Mouse (Mus musculus) forebrain, embryonic 13.5 days (tissue): ENCODE data around the gene Notch1. TPM values are rescaled to one million over a fixed set of nuclear protein-coding genes. Genes with fewer than 3 reads are reported as not detected.

Source experiments
- ATAC-seq: fragments of 200-750 bp; cut with Nextera tagmentation; 2 replicates; pipeline ENCODE4 v1.8.0; 2017
- H3K27ac ChIP-seq: fragments of 300-500 bp; sonication (generic); 2 replicates; pipeline ENCODE4 v1.5.1; 2015; ENCODE audit warnings: inconsistent platforms, mild to moderate bottlenecking, moderate library complexity
- H3K27me3 ChIP-seq: fragments of 300-500 bp; sonication (generic); 2 replicates; pipeline ENCODE4 v1.6.1; 2015; ENCODE audit warnings: mild to moderate bottlenecking, inconsistent platforms
- H3K36me3 ChIP-seq: fragments of 300-500 bp; sonication (generic); 2 replicates; pipeline ENCODE4 v1.6.1; 2015; ENCODE audit warnings: mild to moderate bottlenecking, inconsistent platforms; ENCODE audit not compliant: poor library complexity, severe bottlenecking
- H3K4me1 ChIP-seq: fragments of 300-500 bp; sonication (generic); 2 replicates; pipeline ENCODE4 v1.6.1; 2015; ENCODE audit warnings: inconsistent platforms
- H3K4me2 ChIP-seq: fragments of 300-500 bp; sonication (generic); 2 replicates; pipeline ENCODE4 v1.6.1; 2015; ENCODE audit warnings: inconsistent platforms, mild to moderate bottlenecking, moderate library complexity
- H3K4me3 ChIP-seq: fragments of 300-500 bp; sonication (generic); 2 replicates; pipeline ENCODE4 v1.5.1; 2015; ENCODE audit warnings: mild to moderate bottlenecking, inconsistent platforms
- H3K9ac ChIP-seq: fragments of 300-500 bp; sonication (generic); 2 replicates; pipeline ENCODE4 v1.6.1; 2015; ENCODE audit warnings: mild to moderate bottlenecking, inconsistent platforms
- H3K9me3 ChIP-seq: fragments of 300-500 bp; sonication (generic); replicated peaks from 2 replicates; pipeline ENCODE4 v1.6.1; 2016; ENCODE audit warnings: inconsistent platforms
- WGBS: fragments of 180-500 bp; shearing (Covaris S2); methylation state at CpG from one replicate; pipeline ENCODE4 v1.1.7; 2015; 5-methylcytosine and 5-hydroxymethylcytosine counted together
- polyA plus RNA-seq: library from polyadenylated mRNA; unstranded; fragments of >200 nt; fragmentation: Nextera tagmentation; extraction: Ambion mirVana; gene quantifications from 2 replicates; pipeline ENCODE4 v1.2.1, GENCODE M21; 2015

The Notch1 gene
- polyA plus RNA-seq, 1 experiment from 2014 or later = 28.1 TPM

DNA sequence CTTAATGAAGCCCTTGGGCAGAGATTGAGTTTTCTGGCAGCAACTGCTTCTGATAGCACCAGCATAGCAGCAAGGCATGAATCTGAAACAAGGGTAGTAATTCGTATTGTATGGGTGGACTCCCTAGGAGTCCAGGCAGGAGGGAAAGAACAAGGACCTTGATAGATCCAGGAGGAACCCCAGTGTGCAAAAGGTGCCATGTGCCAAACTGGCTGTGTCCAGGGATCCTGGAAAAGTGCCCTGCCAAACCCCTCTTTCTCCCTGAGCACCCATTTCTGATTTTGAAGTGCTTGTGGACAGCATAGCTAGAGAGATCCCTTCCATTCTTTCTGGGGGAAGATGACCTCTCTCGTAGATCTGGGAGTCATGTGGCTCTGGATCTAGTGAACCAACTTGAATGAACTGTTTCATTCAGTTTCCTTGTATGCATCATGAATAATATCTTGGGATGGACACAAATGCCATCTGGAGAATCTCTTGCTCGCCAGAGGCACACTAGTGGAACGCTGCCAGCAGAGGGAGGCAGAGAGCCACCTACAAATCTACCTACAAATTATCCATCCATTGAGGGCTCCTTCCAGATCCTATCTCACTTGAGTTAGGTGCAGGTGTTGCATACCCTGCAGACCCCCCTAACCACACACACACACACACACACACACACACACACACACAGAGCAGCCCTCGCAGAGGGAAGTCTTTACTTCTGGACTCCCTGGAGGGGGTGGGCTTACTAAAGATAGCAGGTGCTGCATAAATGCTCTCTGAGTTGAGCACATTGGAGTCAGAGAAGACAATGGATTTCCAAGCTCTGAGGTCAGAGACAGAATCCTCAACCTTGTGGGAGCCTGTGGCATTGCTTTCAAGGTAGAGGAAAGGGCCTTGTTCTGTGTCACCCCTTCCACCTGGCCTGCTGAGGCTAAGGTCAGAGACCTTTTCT lies 67.1 kb downstream of the Notch1 start:
- no peak overlapping the region for H3K4me3 ChIP-seq
- H3K36me3 ChIP-seq = no peaks in the 10 kb centered on the region
- no peak overlapping the region for H3K4me2 ChIP-seq
- H3K9me3 ChIP-seq = no peaks in the 10 kb centered on the region
- WGBS = 22% methylated on average over 5 of the region's 5 CpGs
- H3K27me3 ChIP-seq = no peaks in the 10 kb centered on the region
- no peak overlapping the region for H3K9ac ChIP-seq
- peaks cover 31% of the 10 kb centered on the region for H3K4me1 ChIP-seq
- no peak overlapping the region; the same call in 1 of the 2 replicates for H3K27ac ChIP-seq
- no peak for ATAC-seq

DNA sequence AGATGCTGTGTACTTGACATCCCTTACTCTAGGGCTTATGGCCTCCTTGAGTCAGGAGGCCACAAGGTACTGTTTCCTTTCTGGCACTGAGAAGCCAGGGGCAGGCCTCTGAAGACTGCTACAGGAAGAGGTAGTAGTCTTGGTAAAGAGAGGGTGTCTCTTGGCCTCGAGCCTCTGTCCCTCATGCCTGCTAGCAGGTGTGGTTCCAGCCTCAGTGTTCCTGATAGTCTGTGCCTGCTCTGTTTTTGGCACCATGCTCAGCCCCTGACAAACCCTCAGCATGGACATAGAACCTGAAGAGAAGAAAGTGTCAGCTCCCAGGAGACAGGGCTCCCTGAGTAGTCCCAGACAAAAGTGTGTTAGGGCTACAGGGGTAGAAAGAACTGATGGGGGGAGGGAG lies 69.0 kb downstream of the Notch1 start:
- Histone ChIP-seq H3K4me1 (peaks cover 46% of the 10 kb centered on the region), H3K27ac (no peak overlapping the region), H3K27me3 (no peaks in the 10 kb centered on the region), H3K4me2 (no peak overlapping the region), H3K4me3 (no peak overlapping the region), H3K9ac (peak overlapping the region; percentile 10; the same call in 1 of the 2 replicates), H3K36me3 (no peaks in the 10 kb centered on the region), H3K9me3 (no peaks in the 10 kb centered on the region)
- no peak for ATAC-seq
- whole genome bisulfite sequencing = 73% methylated on average over 1 of the region's 1 CpGs

DNA sequence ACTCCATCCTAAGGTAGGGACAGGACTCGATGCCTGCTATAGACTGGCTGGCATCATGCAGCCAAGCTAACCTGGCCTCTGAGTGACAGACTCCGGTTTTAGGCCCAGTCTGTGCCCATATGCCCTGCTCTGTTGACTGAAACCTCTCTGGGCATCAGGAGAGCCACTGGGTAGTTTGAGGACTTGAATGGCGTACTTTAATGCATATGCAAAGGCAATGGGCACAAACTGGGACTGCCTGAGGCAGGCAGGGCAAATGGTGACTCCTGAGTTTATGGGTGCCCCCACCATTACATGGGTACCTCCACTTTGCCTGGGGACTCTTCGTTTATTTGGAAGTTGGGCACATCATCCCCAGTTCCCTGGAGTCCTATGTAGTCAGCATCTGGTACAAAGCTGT lies 69.8 kb downstream of the Notch1 start:
- peaks cover 51% of the 10 kb centered on the region for H3K4me1 ChIP-seq
- no peaks in the 10 kb centered on the region for H3K9me3 ChIP-seq
- H3K27me3 ChIP-seq = no peaks in the 10 kb centered on the region
- peak overlapping the region; percentile 71 for H3K9ac ChIP-seq
- H3K36me3 ChIP-seq = peaks cover 2% of the 10 kb centered on the region
- peak overlapping the region; percentile 81; the same call in 1 of the 2 replicates for H3K27ac ChIP-seq
- peak overlapping the region; percentile 89 for H3K4me3 ChIP-seq
- WGBS = 77% methylated on average over 4 of the region's 4 CpGs
- peak overlapping the region; percentile 97 for H3K4me2 ChIP-seq
- ATAC-seq = no peak

DNA sequence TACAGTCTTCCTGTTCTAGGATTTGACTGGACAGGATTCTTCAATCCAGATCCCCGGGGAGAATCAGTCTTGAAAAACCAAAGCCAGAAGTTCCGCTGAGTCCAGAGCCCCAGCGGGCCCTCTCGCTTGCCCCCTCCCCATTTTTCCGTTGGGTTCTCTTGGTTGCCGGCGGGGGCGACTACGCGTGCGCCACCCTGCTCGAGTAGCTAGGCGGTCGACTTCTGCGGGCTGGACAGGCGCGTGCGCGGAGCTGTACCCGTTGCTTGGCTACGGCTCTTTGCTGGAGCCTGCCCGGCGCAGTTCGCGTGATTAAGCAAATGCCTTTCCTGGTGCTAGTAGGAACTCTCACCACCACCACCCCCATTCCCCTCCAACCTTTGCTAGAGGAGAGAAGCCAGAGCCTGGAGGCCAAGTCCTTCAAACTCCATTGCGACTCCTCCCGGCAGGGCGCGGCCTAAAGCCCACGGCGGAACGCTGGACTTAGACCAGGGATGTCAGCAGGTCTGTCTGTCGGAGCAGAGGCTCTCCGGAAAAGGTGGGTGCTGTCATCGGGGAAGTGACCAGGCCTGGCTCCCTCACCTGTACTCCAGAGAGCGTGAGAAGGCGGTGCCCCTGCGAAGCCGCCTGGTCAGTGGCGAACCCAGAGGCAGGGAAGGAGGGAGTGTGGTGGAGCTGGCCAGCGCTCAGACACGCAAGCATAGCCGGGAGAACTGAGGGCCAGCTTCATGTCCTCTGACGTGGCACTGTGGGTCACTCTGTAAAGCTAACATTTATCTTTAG lies 70.6 kb downstream of the Notch1 start:
- Histone ChIP-seq H3K36me3 (peaks cover 10% of the 10 kb centered on the region), H3K9me3 (no peaks in the 10 kb centered on the region), H3K4me1 (peaks cover 51% of the 10 kb centered on the region), H3K4me3 (peak overlapping the region; percentile 89), H3K9ac (peak overlapping the region; percentile 71), H3K27me3 (no peaks in the 10 kb centered on the region), H3K4me2 (peak overlapping the region; percentile 97), H3K27ac (peak overlapping the region; percentile 81)
- under 1% methylated on average over 44 of the region's 44 CpGs for WGBS
- peak; percentile 90 for ATAC-seq

DNA sequence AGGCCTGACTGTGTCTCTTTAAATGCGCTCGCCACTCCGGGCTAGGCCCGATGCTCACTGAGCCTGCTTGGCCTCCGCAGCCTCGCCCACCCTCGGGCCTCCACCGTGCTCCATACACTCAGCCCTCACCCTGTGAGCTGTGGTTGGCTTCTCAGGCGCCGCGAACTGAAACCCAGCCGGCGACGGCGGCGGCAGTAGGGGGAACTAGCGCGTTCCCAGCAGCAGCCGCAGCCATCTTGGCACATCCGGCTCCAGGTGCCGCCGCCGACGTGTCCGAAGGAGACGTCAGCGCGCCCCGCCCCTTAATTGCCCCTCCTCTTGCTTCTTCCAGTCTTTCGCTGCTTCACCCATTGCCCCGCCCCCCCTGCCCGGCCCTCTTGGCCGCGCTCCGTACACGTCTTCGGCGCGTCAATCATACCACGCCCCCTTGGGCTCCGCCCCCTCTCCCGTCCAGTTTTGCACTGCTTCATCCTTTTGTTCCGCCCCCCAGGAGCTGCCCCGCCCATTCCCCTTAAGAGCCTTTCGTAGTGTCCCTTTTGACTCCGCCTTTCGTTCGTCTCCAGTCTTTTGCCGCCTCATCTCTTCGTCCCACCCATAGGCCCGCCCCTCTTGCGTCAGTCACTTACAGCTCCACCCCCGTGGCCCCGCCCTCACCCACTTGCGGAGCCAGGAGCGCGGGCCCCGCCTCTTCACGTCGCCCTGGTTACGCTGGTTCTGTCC lies 71.4 kb downstream of the Notch1 start, which contains the start of gene Sec16a:
Sec16a (minus strand) TSS at position 271 of the 720 bp plus-strand sequence.
- ATAC-seq = peak; percentile 92
- Histone ChIP-seq H3K4me1 (peaks cover 51% of the 10 kb centered on the region), H3K9me3 (no peaks in the 10 kb centered on the region), H3K36me3 (peaks cover 17% of the 10 kb centered on the region), H3K4me2 (peak within 1 kb of the TSS; percentile 97), H3K9ac (peak within 1 kb of the TSS; percentile 85), H3K27me3 (no peaks in the 10 kb centered on the region), H3K27ac (peak within 1 kb of the TSS; percentile 81), H3K4me3 (peak within 1 kb of the TSS; percentile 89)
- under 1% methylated on average over 61 of the region's 61 CpGs for WGBS

DNA sequence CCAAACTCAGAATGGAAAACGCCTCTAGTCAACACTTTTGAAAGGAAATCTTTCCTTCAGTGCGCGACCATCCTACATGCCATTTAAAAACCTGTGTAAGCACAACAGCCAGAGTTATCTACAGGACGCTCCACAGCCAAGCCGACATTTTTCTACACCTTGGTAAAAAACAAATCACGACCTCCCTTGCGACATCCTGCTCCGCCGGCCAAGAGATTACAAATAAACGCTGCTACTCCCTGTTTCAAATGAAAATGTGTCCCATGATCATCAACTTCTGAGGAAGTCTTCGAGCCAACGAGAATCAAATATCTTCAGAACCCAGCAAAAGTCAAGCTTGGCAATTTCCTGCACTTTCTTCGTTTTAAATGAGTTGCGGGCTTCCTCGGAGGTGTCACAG lies 72.1 kb downstream of the Notch1 start:
- Histone ChIP-seq H3K4me2 (peak overlapping the region; percentile 61), H3K27ac (peak overlapping the region; percentile 81; the same call in 1 of the 2 replicates), H3K9ac (peak overlapping the region; percentile 85), H3K9me3 (no peaks in the 10 kb centered on the region), H3K27me3 (no peaks in the 10 kb centered on the region), H3K4me1 (peaks cover 47% of the 10 kb centered on the region), H3K4me3 (peak overlapping the region; percentile 89), H3K36me3 (peaks cover 25% of the 10 kb centered on the region)
- 5% methylated on average over 15 of the region's 15 CpGs for WGBS
- ATAC-seq = no peak

DNA sequence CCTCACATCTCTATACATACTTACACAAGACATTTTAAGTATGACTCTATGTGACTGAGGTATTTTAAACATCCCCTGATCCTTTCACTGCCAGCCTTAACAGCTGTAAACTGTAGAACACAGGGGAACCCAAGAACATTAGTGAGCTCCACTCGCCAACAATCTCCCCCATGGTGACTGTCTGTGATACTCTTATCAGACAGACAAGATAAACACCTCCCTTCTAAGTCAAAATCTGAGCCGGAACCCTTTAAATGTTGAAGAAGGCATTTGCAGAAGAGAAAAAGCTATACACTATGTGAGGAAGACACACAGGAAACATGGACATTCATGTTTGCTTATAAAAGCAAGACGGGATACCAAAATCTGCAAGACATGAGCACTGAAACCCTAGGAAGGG lies 72.6 kb downstream of the Notch1 start:
- peaks cover 47% of the 10 kb centered on the region for H3K4me1 ChIP-seq
- H3K9me3 ChIP-seq = no peaks in the 10 kb centered on the region
- peak overlapping the region; percentile 85 for H3K9ac ChIP-seq
- peak overlapping the region; percentile 61 for H3K4me2 ChIP-seq
- no peaks in the 10 kb centered on the region for H3K27me3 ChIP-seq
- peak overlapping the region; percentile 89 for H3K4me3 ChIP-seq
- ATAC-seq = no peak
- 56% methylated on average over 3 of the region's 3 CpGs for WGBS
- no peak overlapping the region for H3K27ac ChIP-seq
- H3K36me3 ChIP-seq = peaks cover 30% of the 10 kb centered on the region

DNA sequence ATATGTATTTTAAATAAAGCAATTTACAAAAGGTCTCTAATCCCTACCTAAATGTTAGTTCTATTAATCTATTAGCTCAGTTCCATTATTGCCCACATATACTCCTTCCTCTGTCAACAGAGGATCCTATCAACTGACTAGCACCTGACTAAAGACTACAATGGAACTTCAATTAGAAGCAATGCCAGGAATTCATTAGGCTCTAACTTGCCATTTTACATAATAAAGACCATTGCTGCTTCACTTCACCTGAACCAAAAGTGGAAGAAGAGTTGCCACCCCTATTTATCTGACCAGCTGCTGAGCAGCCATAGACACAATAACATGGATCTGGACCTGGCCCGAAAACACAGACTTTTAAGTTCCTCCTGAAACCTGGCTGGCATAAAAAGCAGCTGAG lies 73.6 kb downstream of the Notch1 start:
- Histone ChIP-seq H3K27ac (no peak overlapping the region), H3K4me1 (peaks cover 51% of the 10 kb centered on the region), H3K9ac (peak overlapping the region; percentile 14; the same call in 1 of the 2 replicates), H3K27me3 (no peaks in the 10 kb centered on the region), H3K4me3 (no peak overlapping the region), H3K9me3 (no peaks in the 10 kb centered on the region), H3K4me2 (peak overlapping the region; percentile 61), H3K36me3 (peaks cover 39% of the 10 kb centered on the region)
- WGBS = 33% methylated on average over 1 of the region's 1 CpGs
- ATAC-seq = no peak

DNA sequence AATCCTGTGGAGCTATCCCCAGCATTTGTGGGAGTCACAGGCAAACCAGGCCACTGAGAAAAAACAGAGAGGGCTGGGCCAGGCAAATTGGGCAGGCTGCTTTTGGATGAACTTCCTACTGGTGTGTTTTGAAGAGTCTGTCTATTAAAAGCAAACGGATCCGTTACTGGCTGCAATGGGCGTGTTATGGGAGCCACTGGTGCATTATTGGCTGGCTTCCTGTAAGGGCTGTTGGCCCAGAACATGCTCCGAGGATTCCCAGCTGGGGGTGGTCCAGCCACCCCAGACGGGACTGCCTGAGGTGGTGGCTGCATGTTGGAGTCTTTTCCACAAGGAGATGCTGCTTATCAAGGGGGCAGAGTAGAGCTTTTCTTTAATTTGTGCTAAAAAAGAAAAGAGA lies 74.8 kb downstream of the Notch1 start:
- Histone ChIP-seq H3K4me2 (no peak overlapping the region), H3K27ac (no peak overlapping the region), H3K4me3 (no peak overlapping the region), H3K36me3 (peaks cover 49% of the 10 kb centered on the region), H3K4me1 (peaks cover 47% of the 10 kb centered on the region), H3K9ac (no peak overlapping the region), H3K27me3 (no peaks in the 10 kb centered on the region), H3K9me3 (no peaks in the 10 kb centered on the region)
- ATAC-seq = no peak
- 68% methylated on average over 5 of the region's 5 CpGs for WGBS

DNA sequence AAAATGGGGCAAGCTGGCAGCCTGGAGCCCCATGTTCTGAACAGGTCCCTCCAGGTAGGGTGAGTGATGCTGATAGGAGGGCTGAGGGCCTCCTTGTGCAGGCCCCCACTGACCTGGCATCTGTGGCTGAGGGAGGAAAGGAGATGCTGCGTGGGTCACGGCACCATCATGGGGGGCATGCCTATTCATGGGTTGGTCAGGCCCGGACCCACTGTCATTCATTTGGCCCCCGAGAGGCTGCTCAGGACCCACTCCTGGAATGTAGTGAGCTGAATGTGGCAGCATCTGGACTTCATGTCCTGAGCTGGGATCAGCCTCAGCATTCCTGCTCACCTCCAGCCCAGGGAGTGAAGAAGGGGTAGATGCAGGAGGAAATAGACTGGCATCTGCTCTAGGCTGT lies 75.2 kb downstream of the Notch1 start:
- 98% methylated on average over 4 of the region's 4 CpGs for WGBS
- Histone ChIP-seq H3K4me3 (no peak overlapping the region), H3K27ac (no peak overlapping the region), H3K4me2 (no peak overlapping the region), H3K9me3 (no peaks in the 10 kb centered on the region), H3K4me1 (peaks cover 44% of the 10 kb centered on the region), H3K36me3 (peaks cover 49% of the 10 kb centered on the region), H3K27me3 (no peaks in the 10 kb centered on the region), H3K9ac (no peak overlapping the region)
- no peak for ATAC-seq

DNA sequence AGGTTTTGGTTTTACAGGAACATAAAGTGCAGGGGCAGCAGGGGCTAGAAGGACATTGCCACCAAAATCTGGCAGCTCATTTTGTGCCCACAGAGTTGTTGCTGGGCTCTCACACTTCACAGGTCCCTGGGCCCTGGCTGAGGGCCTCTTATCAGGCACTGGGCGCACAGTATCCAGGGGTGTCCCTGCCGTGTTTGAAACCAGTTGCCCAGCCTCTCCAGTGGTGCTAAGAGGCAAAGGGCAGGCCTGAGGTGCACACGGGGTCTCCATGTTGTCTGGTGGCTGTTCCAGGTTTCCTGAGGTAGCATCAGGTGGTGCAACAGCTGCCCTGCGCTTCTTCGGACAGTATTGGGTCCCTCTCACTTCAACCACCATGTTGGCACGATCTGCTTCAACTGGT lies 76.8 kb downstream of the Notch1 start:
- ATAC-seq = no peak

More for the DNA sequence above, 76.8 kb downstream of the Notch1 start:
- no peak overlapping the region for H3K4me2 ChIP-seq
- H3K4me3 ChIP-seq = no peak overlapping the region
- peaks cover 41% of the 10 kb centered on the region for H3K4me1 ChIP-seq
- no peak overlapping the region for H3K9ac ChIP-seq
- 94% methylated on average over 6 of the region's 6 CpGs for WGBS
- H3K36me3 ChIP-seq = peaks cover 64% of the 10 kb centered on the region
- H3K27me3 ChIP-seq = no peaks in the 10 kb centered on the region
- no peak overlapping the region for H3K27ac ChIP-seq
- H3K9me3 ChIP-seq = no peaks in the 10 kb centered on the region
